Mouse (Mus musculus) splenic B cell, adult 2 months (primary cell): Measurements from ENCODE around the gene Fem1a.
"Not testable (repeated sequence)": the region's sequence is repeated elsewhere in the genome, so short reads cannot be mapped to it uniquely, and the experiment has no call there.

Source experiments
- DNase-seq: peaks from one replicate; pipeline ENCODE4 v3.0.0-alpha.2; 2011; ENCODE audit warnings: low read depth, low spot score
- H3K27me3 ChIP-seq: 2 replicates; pipeline ENCODE4 v1.6.1; 2012; ENCODE audit warnings: mild to moderate bottlenecking, low read length, moderate library complexity, mixed read lengths; ENCODE audit not compliant: control insufficient read depth, poor library complexity, insufficient read depth, severe bottlenecking
- H3K36me3 ChIP-seq: 2 replicates; pipeline ENCODE4 v1.6.1; 2012; ENCODE audit warnings: mild to moderate bottlenecking, low read length, moderate library complexity, mixed read lengths; ENCODE audit not compliant: control insufficient read depth, poor library complexity, insufficient read depth, severe bottlenecking

The Fem1a gene

GRCm38 (mm10) chr17:56233389-56233788 is 23.2 kb upstream of the Fem1a start:
- DNase-seq = no peak
- H3K36me3 ChIP-seq = no peaks in the 10 kb centered on the region
- H3K27me3 ChIP-seq = no peaks in the 10 kb centered on the region

- Histone ChIP-seq H3K36me3 (no peaks in the 10 kb centered on the region), H3K27me3 (no peaks in the 10 kb centered on the region)
- no peak for DNase-seq
Measured at GRCm38 (mm10) chr17:56233818-56234469, 22.7 kb upstream of the Fem1a start.

- Histone ChIP-seq H3K27me3 (no peaks in the 10 kb centered on the region; the same call in 1 of the 2 replicates), H3K36me3 (no peaks in the 10 kb centered on the region)
- DNase-seq = peak; percentile 86
Measured at GRCm38 (mm10) chr17:56241541-56242401, 14.8 kb upstream of the Fem1a start.

- H3K36me3 ChIP-seq = no peaks in the 10 kb centered on the region
- DNase-seq = no peak
- H3K27me3 ChIP-seq = no peaks in the 10 kb centered on the region; the same call in 1 of the 2 replicates
Measured at GRCm38 (mm10) chr17:56245608-56246007, 11.0 kb upstream of the Fem1a start.

DNA sequence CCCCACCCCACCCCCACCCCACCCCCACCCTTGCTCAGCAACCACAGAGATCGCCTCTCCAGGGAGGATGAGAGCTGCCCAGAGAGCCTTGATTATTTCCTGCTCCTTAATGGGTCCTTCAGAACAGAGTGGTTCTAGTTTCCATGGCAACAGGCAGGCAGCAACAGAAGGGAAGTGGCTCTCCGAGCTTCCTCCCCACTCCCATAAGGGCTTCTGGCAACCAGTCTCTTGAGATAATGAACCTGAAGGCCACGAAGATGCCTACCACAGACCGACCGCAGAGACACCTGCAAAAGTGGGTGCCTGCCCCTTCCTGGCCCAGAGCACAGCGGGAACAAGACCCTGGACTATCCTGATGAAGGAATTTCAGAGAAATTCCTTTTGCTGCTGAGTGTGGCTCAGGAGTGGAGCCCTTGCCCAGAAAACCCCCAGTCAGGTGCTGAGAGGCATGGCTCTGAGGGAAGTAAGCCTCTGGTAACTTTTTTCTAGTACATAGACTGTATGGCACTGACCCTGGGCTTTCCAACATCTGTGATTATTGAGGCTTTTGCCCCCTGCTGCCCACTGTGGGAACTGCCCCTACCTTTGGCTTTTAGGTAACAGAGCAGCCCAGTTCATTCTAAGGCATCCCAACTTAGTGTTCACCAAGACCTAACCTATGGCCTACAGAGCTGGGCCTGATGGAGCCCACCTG is 5.3 kb upstream of the Fem1a start:
- Histone ChIP-seq H3K36me3 (no peaks in the 10 kb centered on the region), H3K27me3 (no peaks in the 10 kb centered on the region)
- peak; percentile 86 for DNase-seq

- no peak for DNase-seq
- Histone ChIP-seq H3K27me3 (no peaks in the 10 kb centered on the region), H3K36me3 (no peaks in the 10 kb centered on the region)
Measured at GRCm38 (mm10) chr17:56254695-56255094, 1.9 kb upstream of the Fem1a start.

DNA sequence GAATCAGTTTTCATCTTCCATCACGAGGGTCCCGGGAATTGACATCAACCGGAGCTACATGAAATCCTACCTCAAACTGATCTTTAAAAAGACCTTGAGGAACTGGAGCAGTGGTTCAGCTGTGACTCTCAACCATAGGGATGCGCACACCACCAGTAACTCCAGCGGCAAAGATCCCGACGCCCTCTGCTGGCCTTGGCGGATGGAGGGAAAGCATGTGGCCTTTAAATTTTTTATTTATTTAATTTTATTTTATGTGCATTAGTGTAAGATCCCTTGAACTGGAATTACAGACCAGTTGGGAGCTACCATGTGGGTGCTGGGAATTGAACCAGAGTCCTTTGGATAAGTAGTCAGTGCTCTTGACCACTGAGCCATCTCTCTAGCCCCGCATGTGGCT is 1.2 kb upstream of the Fem1a start:
- Histone ChIP-seq H3K27me3 (no peaks in the 10 kb centered on the region), H3K36me3 (no peaks in the 10 kb centered on the region)
- no peak for DNase-seq

DNA sequence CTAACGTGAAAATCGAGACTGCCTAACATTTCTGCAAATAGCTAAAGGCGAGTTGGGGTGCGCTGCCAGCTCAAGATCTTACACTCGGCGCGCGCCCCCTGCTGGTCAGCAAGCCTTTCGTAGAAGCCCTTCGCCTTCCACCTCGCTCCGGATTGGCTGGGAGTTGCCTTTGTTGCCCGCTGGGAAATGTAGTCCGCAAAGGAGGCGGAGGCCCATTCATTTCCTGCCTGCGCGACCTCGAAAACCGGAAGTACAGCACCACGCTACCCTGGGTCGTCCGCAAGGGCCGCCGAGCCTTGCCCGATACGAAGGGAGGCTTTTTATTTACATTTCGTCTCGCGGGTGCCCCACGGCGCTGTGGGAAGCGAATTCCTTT is 759 bp upstream of the Fem1a start:
- Histone ChIP-seq H3K27me3 (no peaks in the 10 kb centered on the region), H3K36me3 (no peaks in the 10 kb centered on the region)
- DNase-seq = peak; percentile 99

- DNase-seq = peak; percentile 32
- Histone ChIP-seq H3K27me3 (no peaks in the 10 kb centered on the region), H3K36me3 (peaks cover 5% of the 10 kb centered on the region)
Measured at GRCm38 (mm10) chr17:56257181-56257894, 728 bp downstream of the Fem1a start.

DNA sequence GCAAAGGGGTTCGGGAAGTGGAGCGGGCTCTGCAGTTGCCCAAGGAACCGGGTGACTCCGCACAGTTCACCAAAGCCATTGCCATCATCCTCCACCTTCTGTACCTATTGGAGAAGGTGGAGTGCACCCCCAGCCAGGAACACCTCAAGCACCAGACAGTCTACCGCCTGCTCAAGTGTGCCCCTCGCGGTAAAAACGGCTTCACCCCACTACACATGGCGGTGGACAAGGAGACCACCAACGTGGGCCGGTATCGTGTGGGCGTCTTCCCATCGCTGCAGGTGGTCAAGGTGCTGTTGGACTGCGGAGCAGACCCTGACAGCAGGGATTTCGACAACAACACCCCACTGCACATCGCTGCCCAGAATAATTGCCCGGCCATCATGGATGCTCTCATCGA is 1.7 kb downstream of the Fem1a start:
- not testable (repeated sequence) for H3K27me3 ChIP-seq, DNase-seq, H3K36me3 ChIP-seq

- H3K27me3 ChIP-seq, DNase-seq, H3K36me3 ChIP-seq: not testable (repeated sequence)
Measured at GRCm38 (mm10) chr17:56258812-56259211, 2.2 kb downstream of the Fem1a start.

GRCm38 (mm10) chr17:56259301-56260037 is 2.9 kb downstream of the Fem1a start:
- H3K36me3 ChIP-seq = peaks cover 5% of the 10 kb centered on the region
- no peak for DNase-seq
- no peaks in the 10 kb centered on the region for H3K27me3 ChIP-seq

- no peak for DNase-seq
- H3K27me3 ChIP-seq = no peaks in the 10 kb centered on the region
- peaks cover 5% of the 10 kb centered on the region for H3K36me3 ChIP-seq
Measured at GRCm38 (mm10) chr17:56261166-56261565, 4.6 kb downstream of the Fem1a start.

DNA sequence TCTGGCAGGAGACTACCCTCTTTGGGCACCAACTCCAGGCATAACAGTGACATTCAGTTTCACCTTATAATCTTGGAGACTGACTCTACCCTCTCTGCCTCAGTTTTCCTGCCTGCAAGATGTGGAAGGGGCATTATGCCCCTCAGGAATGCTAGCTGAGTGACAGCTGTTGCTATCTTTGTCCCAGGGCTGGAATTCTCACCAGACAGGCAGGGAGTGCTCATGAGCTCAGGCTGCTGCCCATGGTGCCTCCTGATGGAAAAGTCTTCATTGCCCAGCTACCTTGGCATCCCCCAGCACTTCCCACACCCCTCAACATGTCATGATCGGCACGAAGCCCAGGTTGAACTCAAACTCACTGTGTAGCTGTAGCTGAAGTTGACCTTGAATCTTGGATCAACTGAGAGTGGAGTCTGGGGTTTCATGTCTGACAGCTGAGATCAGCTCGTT is 6.1 kb downstream of the Fem1a start:
- peaks cover 5% of the 10 kb centered on the region for H3K36me3 ChIP-seq
- no peaks in the 10 kb centered on the region for H3K27me3 ChIP-seq
- DNase-seq = no peak
